Mouse (Mus musculus): ENCODE measurements around the gene Gm18336. TPM values are rescaled to one million over a fixed set of nuclear protein-coding genes. Genes with fewer than 3 reads are reported as not detected.

Gm18336 gene
- polyA plus RNA-seq, 1 experiment from 2014 or later: not detected

DNA sequence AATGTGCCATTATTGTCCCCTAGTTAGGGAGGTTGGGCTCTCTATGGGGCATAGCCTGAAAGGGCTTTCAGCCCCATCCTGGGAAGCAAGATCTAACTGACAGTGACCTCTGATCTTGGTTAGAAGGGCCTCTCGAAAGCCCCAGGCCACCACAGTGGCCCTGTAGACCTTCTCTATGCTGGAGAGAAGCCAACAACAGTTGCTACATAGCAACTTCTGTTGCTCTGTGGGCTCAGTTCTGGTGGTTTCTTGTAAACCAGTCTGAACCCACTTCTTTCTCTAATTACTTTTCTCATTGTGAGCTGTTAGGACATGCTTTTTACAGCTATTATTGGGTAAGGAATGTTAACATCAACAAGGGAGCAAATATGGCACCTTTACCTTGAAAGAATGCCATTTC is 41.8 kb downstream of the Gm18336 start:
- no peak overlapping the region for H3K4me3 ChIP-seq
- H3K27me3 ChIP-seq (ENCODE audit: low read depth, poor library complexity, severe bottlenecking): peaks cover 75% of the 10 kb centered on the region
- no peaks in the 10 kb centered on the region for H3K9me3 ChIP-seq (replicated peaks)
- WGBS: 82% methylated on average over 1 of the region's 1 CpGs
- DNase-seq (ENCODE audit: low spot score): no peak
- H3K4me1 ChIP-seq: no peaks in the 10 kb centered on the region
- H3K36me3 ChIP-seq: peaks cover 79% of the 10 kb centered on the region
- H3K27ac ChIP-seq: no peak overlapping the region

DNA sequence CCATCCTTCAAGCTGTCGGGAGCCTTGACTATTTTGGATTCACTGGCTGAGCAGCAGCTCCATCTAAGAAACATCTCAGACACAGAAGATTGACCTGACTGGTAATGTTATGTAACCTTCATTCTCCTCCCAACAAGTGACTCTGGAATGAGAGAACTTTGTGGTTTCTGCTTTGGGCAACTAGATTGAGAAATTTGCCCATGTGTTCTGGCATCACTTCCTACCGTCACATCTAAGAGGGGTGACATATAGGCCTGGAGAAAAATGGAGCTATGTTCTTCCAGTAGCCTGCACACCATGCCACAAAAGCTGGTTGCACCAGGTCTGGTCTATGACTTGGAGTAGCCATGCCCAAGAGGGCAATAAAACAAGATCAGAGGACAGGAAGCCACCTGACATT is 42.4 kb downstream of the Gm18336 start:
- Histone ChIP-seq H3K27ac (no peak overlapping the region), H3K4me1 (no peaks in the 10 kb centered on the region), H3K9me3 (replicated peaks) (no peaks in the 10 kb centered on the region), H3K36me3 (peaks cover 85% of the 10 kb centered on the region), H3K4me3 (no peak overlapping the region), H3K27me3 (ENCODE audit: low read depth, poor library complexity, severe bottlenecking) (peaks cover 75% of the 10 kb centered on the region)
- no peak for DNase-seq (ENCODE audit: low spot score)
- WGBS: 98% methylated on average over 2 of the region's 2 CpGs

Other genes starting within 250 kb of the Gm18336 start
- gene Xlr5b, start 249.9 kb downstream of the Gm18336 start, polyA plus RNA-seq (2016; fragmentation: Nextera tagmentation; extraction: Ambion mirVana): not detected in 2 replicates
- not detected in 2 replicates for gene DXBay18, start 249.3 kb downstream of the Gm18336 start, polyA plus RNA-seq (2016; fragmentation: Nextera tagmentation; extraction: Ambion mirVana)
- gene Spin2d, start 221.7 kb downstream of the Gm18336 start, polyA plus RNA-seq (2016; fragmentation: Nextera tagmentation; extraction: Ambion mirVana): not detected in 2 replicates
- 9.5 and 11.9 TPM in 2 replicates for gene Xlr3b, start 206.5 kb downstream of the Gm18336 start, polyA plus RNA-seq (2016; fragmentation: Nextera tagmentation; extraction: Ambion mirVana)
- gene Xlr4b, start 184.4 kb downstream of the Gm18336 start, polyA plus RNA-seq (2016; fragmentation: Nextera tagmentation; extraction: Ambion mirVana): 0.18 and 1.0 TPM in 2 replicates
- gene F8a, start 170.4 kb downstream of the Gm18336 start, polyA plus RNA-seq (2016; fragmentation: Nextera tagmentation; extraction: Ambion mirVana): 6.4 and 8.2 TPM in 2 replicates
- gene Xlr4c, start 155.6 kb downstream of the Gm18336 start, polyA plus RNA-seq (2016; fragmentation: Nextera tagmentation; extraction: Ambion mirVana): 0.49 TPM in 1 of 2 replicates, not detected in the other
- 0.16 and 0.26 TPM in 2 replicates for gene Xlr3c, start 133.3 kb downstream of the Gm18336 start, polyA plus RNA-seq (2016; fragmentation: Nextera tagmentation; extraction: Ambion mirVana)
- gene Xlr5a, start 105.8 kb downstream of the Gm18336 start, polyA plus RNA-seq (2016; fragmentation: Nextera tagmentation; extraction: Ambion mirVana): not detected in 2 replicates
- gene Xlr5c, start 105.8 kb downstream of the Gm18336 start, polyA plus RNA-seq (2016; fragmentation: Nextera tagmentation; extraction: Ambion mirVana): not detected in 2 replicates
- not detected in 2 replicates for gene Gm45015, start 61.9 kb downstream of the Gm18336 start, polyA plus RNA-seq (2016; fragmentation: Nextera tagmentation; extraction: Ambion mirVana)
- 19.9 and 22.6 TPM in 2 replicates for gene Zfp275, start 56.1 kb downstream of the Gm18336 start, polyA plus RNA-seq (2016; fragmentation: Nextera tagmentation; extraction: Ambion mirVana)
- gene Zfp92, start 12.4 kb upstream of the Gm18336 start, polyA plus RNA-seq (2016; fragmentation: Nextera tagmentation; extraction: Ambion mirVana): 0.08 and 0.24 TPM in 2 replicates
- not detected in 2 replicates for gene Trex2, start 36.6 kb upstream of the Gm18336 start, polyA plus RNA-seq (2016; fragmentation: Nextera tagmentation; extraction: Ambion mirVana)
- gene Haus7, start 60.3 kb upstream of the Gm18336 start, polyA plus RNA-seq (2016; fragmentation: Nextera tagmentation; extraction: Ambion mirVana): 98.4 and 102 TPM in 2 replicates
- gene Bgn, start 84.9 kb upstream of the Gm18336 start, polyA plus RNA-seq (2016; fragmentation: Nextera tagmentation; extraction: Ambion mirVana): 7.9 and 11.5 TPM in 2 replicates
- 0.05 and 0.06 TPM in 2 replicates for gene Atp2b3, start 104.3 kb upstream of the Gm18336 start, polyA plus RNA-seq (2016; fragmentation: Nextera tagmentation; extraction: Ambion mirVana)
- 113 and 153 TPM in 2 replicates for gene Dusp9, start 240.7 kb upstream of the Gm18336 start, polyA plus RNA-seq (2016; fragmentation: Nextera tagmentation; extraction: Ambion mirVana)